Mouse (Mus musculus): ENCODE results near the gene Col9a2. TPM values are rescaled to one million over a fixed set of nuclear protein-coding genes. Genes with fewer than 3 reads are reported as not detected.

The Col9a2 gene
- total RNA-seq (2014; fragmentation: Nextera tagmentation) (not detected in 2 replicates), total RNA-seq (2017) (not detected in 2 replicates), polyA plus RNA-seq (2012) (not detected in 2 replicates)

- peaks cover 52% of the 10 kb centered on the region for H3K27me3 ChIP-seq (ENCODE audit: insufficient read depth, low read length)
- no peak for DNase-seq (ENCODE audit: low spot score)
- no peak for ATAC-seq (ENCODE audit: extremely low read depth, insufficient number of reproducible peaks, low FRiP score, poor library complexity, severe bottlenecking)
- H3K4me3 ChIP-seq (ENCODE audit: low read depth, low read length): no peak within 1 kb of the TSS
- H3K36me3 ChIP-seq (replicated peaks): no peaks in the 10 kb centered on the region
- H3K9me3 ChIP-seq (replicated peaks): no peaks in the 10 kb centered on the region
- peaks cover 3% of the 10 kb centered on the region; the same call in 1 of the 2 replicates for H3K4me1 ChIP-seq (ENCODE audit: insufficient read depth, low read depth, low read length)
- no peak for TF ChIP-seq GATA2 (IDR thresholded peaks at IDR 0.05; ENCODE audit: borderline replicate concordance, low read depth, low read length)
These were observed at the start of gene Col9a2 for GRCm38 (mm10) chr4:121039331-121040115. TSS of gene Col9a2 (plus strand) at chr4:121039385.

- peaks cover 9% of the 10 kb centered on the region for H3K9me3 ChIP-seq (replicated peaks)
- peaks cover 43% of the 10 kb centered on the region for H3K4me1 ChIP-seq (ENCODE audit: insufficient read depth, low read depth, low read length)
- H3K36me3 ChIP-seq (replicated peaks): peaks cover 56% of the 10 kb centered on the region
- TF ChIP-seq TAL1 (conservative IDR thresholded peaks at IDR 0.05; ENCODE audit: low read depth, low read length) (no peak), GATA2 (IDR thresholded peaks at IDR 0.05; ENCODE audit: borderline replicate concordance, low read depth, low read length) (no peak), POLR2AphosphoS5 (IDR thresholded peaks at IDR 0.05; ENCODE audit: insufficient replicate concordance, low read depth, low read length) (no peak), CTCF (IDR thresholded peaks at IDR 0.05; ENCODE audit: low read depth, low read length) (no peak), GATA1 (IDR thresholded peaks at IDR 0.05; ENCODE audit: borderline replicate concordance, low read length) (no peak)
- no peak for DNase-seq (ENCODE audit: low spot score)
- no peaks in the 10 kb centered on the region for H3K27me3 ChIP-seq (ENCODE audit: insufficient read depth, low read length)
- no peak for ATAC-seq (ENCODE audit: extremely low read depth, insufficient number of reproducible peaks, low FRiP score, poor library complexity, severe bottlenecking)
- H3K4me3 ChIP-seq (ENCODE audit: low read depth, low read length): no peak overlapping the region
These were observed 46.9 kb upstream of the Col9a2 start for GRCm38 (mm10) chr4:120992284-120992683.

- Histone ChIP-seq H3K36me3 (replicated peaks) (peaks cover 55% of the 10 kb centered on the region), H3K4me1 (ENCODE audit: insufficient read depth, low read depth, low read length) (peaks cover 44% of the 10 kb centered on the region), H3K27me3 (ENCODE audit: insufficient read depth, low read length) (no peaks in the 10 kb centered on the region), H3K4me3 (ENCODE audit: low read depth, low read length) (no peak overlapping the region), H3K9me3 (replicated peaks) (peaks cover 9% of the 10 kb centered on the region)
- TF ChIP-seq POLR2AphosphoS5 (IDR thresholded peaks at IDR 0.05; ENCODE audit: insufficient replicate concordance, low read depth, low read length) (no peak), CTCF (IDR thresholded peaks at IDR 0.05; ENCODE audit: low read depth, low read length) (no peak)
- no peak for ATAC-seq (ENCODE audit: extremely low read depth, insufficient number of reproducible peaks, low FRiP score, poor library complexity, severe bottlenecking)
- no peak for DNase-seq (ENCODE audit: low spot score)
These were observed 46.2 kb upstream of the Col9a2 start for GRCm38 (mm10) chr4:120993025-120993424.

- Histone ChIP-seq H3K4me1 (ENCODE audit: insufficient read depth, low read depth, low read length) (peaks cover 54% of the 10 kb centered on the region), H3K27me3 (ENCODE audit: insufficient read depth, low read length) (no peaks in the 10 kb centered on the region), H3K9me3 (replicated peaks) (no peaks in the 10 kb centered on the region), H3K4me3 (ENCODE audit: low read depth, low read length) (no peak overlapping the region), H3K36me3 (replicated peaks) (peaks cover 44% of the 10 kb centered on the region)
- ATAC-seq (ENCODE audit: extremely low read depth, insufficient number of reproducible peaks, low FRiP score, poor library complexity, severe bottlenecking) (no peak), DNase-seq (ENCODE audit: low spot score) (no peak)
- no peak for TF ChIP-seq GATA2 (IDR thresholded peaks at IDR 0.05; ENCODE audit: borderline replicate concordance, low read depth, low read length)
- TF ChIP-seq POLR2AphosphoS5 (IDR thresholded peaks at IDR 0.05; ENCODE audit: insufficient replicate concordance, low read depth, low read length): no peak
- TF ChIP-seq TAL1 (conservative IDR thresholded peaks at IDR 0.05; ENCODE audit: low read depth, low read length): no peak
- no peak for TF ChIP-seq CTCF (IDR thresholded peaks at IDR 0.05; ENCODE audit: low read depth, low read length)
- TF ChIP-seq GATA1 (IDR thresholded peaks at IDR 0.05; ENCODE audit: borderline replicate concordance, low read length): no peak
These were observed 43.3 kb upstream of the Col9a2 start for GRCm38 (mm10) chr4:120995911-120996310.

GRCm38 (mm10) chr4:121001042-121001441, 38.1 kb upstream of the Col9a2 start:
- Histone ChIP-seq H3K9me3 (replicated peaks) (no peaks in the 10 kb centered on the region), H3K4me1 (ENCODE audit: insufficient read depth, low read depth, low read length) (peaks cover 74% of the 10 kb centered on the region), H3K27me3 (ENCODE audit: insufficient read depth, low read length) (no peaks in the 10 kb centered on the region), H3K36me3 (replicated peaks) (peaks cover 63% of the 10 kb centered on the region), H3K4me3 (ENCODE audit: low read depth, low read length) (no peak overlapping the region)
- DNase-seq (ENCODE audit: low spot score): no peak
- ATAC-seq (ENCODE audit: extremely low read depth, insufficient number of reproducible peaks, low FRiP score, poor library complexity, severe bottlenecking): no peak
- TF ChIP-seq POLR2AphosphoS5 (IDR thresholded peaks at IDR 0.05; ENCODE audit: insufficient replicate concordance, low read depth, low read length): no peak
- no peak for TF ChIP-seq TAL1 (conservative IDR thresholded peaks at IDR 0.05; ENCODE audit: low read depth, low read length)
- TF ChIP-seq GATA1 (IDR thresholded peaks at IDR 0.05; ENCODE audit: borderline replicate concordance, low read length): no peak
- no peak for TF ChIP-seq GATA2 (IDR thresholded peaks at IDR 0.05; ENCODE audit: borderline replicate concordance, low read depth, low read length)
- TF ChIP-seq CTCF (IDR thresholded peaks at IDR 0.05; ENCODE audit: low read depth, low read length): no peak

- no peak overlapping the region for H3K4me3 ChIP-seq (ENCODE audit: low read depth, low read length)
- peaks cover 58% of the 10 kb centered on the region for H3K36me3 ChIP-seq (replicated peaks)
- peaks cover 76% of the 10 kb centered on the region for H3K4me1 ChIP-seq (ENCODE audit: insufficient read depth, low read depth, low read length)
- H3K9me3 ChIP-seq (replicated peaks): no peaks in the 10 kb centered on the region
- TF ChIP-seq TAL1 (conservative IDR thresholded peaks at IDR 0.05; ENCODE audit: low read depth, low read length): no peak
- TF ChIP-seq GATA2 (IDR thresholded peaks at IDR 0.05; ENCODE audit: borderline replicate concordance, low read depth, low read length): no peak
- TF ChIP-seq CTCF (IDR thresholded peaks at IDR 0.05; ENCODE audit: low read depth, low read length): no peak
- no peak for TF ChIP-seq POLR2AphosphoS5 (IDR thresholded peaks at IDR 0.05; ENCODE audit: insufficient replicate concordance, low read depth, low read length)
- TF ChIP-seq GATA1 (IDR thresholded peaks at IDR 0.05; ENCODE audit: borderline replicate concordance, low read length): no peak
- DNase-seq (ENCODE audit: low spot score): no peak
- ATAC-seq (ENCODE audit: extremely low read depth, insufficient number of reproducible peaks, low FRiP score, poor library complexity, severe bottlenecking): no peak
- H3K27me3 ChIP-seq (ENCODE audit: insufficient read depth, low read length): no peaks in the 10 kb centered on the region
These were observed 37.5 kb upstream of the Col9a2 start for GRCm38 (mm10) chr4:121001659-121002058.
